Comparison of ENCODE assay signal across 8 mouse cellular contexts in genomic region chr6:117862899-117863620, GRCm38 (mm10). TPM values are rescaled to one million over a fixed set of nuclear protein-coding genes. Genes with fewer than 3 reads are reported as not detected.
DNase-seq lines count a peak whose midpoint lies in the region; ATAC-seq and TF ChIP-seq lines count a peak whose summit lies in the region.

No protein-coding gene starts in this region.

- H3K79me2 ChIP-seq in CH12.LX (replicated peaks; ENCODE audit: control insufficient read depth, extremely low read depth, insufficient read depth, poor library complexity, severe bottlenecking) = 0 out of 2 replicates have a peak, but pooled peaks cover 7% of the 10 kb centered on the region

- no peak for TF ChIP-seq RAD21 in CH12.LX (IDR thresholded peaks at IDR 0.05; ENCODE audit: low read depth, low read length)

- no peaks in the 10 kb centered on the region for H3K9me3 ChIP-seq in CH12.LX (replicated peaks; ENCODE audit: low read length)
- no peaks in the 10 kb centered on the region for H3K9me3 ChIP-seq in erythroblast, embryonic 14.5 days (ENCODE audit: control insufficient read depth, low read length)
- H3K9me3 ChIP-seq in heart, embryonic 16.5 days (replicated peaks; ENCODE audit: control insufficient read depth, low read length) = no peaks in the 10 kb centered on the region
- H3K9me3 ChIP-seq in liver, embryonic 16.5 days (replicated peaks; ENCODE audit: control insufficient read depth, low read length) = no peaks in the 10 kb centered on the region
- no peaks in the 10 kb centered on the region for H3K9me3 ChIP-seq in neural tube, embryonic 12.5 days

- TF ChIP-seq POLR2A in CH12.LX (IDR thresholded peaks at IDR 0.05; ENCODE audit: low read depth, low read length) = peak; percentile 69

- peak; percentile 81 for ATAC-seq in heart, embryonic 16.5 days (replicated peaks; ENCODE audit: extremely low read depth, insufficient read depth, low FRiP score)
- ATAC-seq in liver, embryonic 16.5 days (ENCODE audit: low read depth) = peak; percentile 84
- peak; percentile 86 for ATAC-seq in neural tube, embryonic 12.5 days (ENCODE audit: low FRiP score, low read depth)

- no peak for TF ChIP-seq EP300 in CH12.LX (IDR thresholded peaks at IDR 0.05; ENCODE audit: low read length)

- peak; percentile 81 for DNase-seq in CH12.LX (ENCODE audit: extremely low read depth)
- DNase-seq in brain, adult 2 months (ENCODE audit: low read depth, low spot score) = peak; percentile 94
- peak; percentile 66 to 77 for DNase-seq in kidney, postnatal 25 days
- DNase-seq in testis, postnatal 10 days (ENCODE audit: low spot score) = peak; percentile 67

- H3K4me3 ChIP-seq in CH12.LX (replicated peaks in 1 of 3; ENCODE audit: low read depth in 2 of 3, low read length in 2 of 3, poor library complexity in 1 of 3) = peak overlapping the region; percentile 84 to 97 (median 95)
- H3K4me3 ChIP-seq in erythroblast, embryonic 14.5 days (replicated peaks) = peak overlapping the region; percentile 68
- H3K4me3 ChIP-seq in heart, embryonic 16.5 days (ENCODE audit: low read length) = peak overlapping the region; percentile 76
- peak overlapping the region; percentile 77 for H3K4me3 ChIP-seq in liver, embryonic 16.5 days (ENCODE audit: low read depth, low read length)
- H3K4me3 ChIP-seq in neural tube, embryonic 12.5 days = peak overlapping the region; percentile 69

- TF ChIP-seq CTCF in CH12.LX (conservative IDR thresholded peaks at IDR 0.05 in 1 of 2, IDR thresholded peaks at IDR 0.05 in 1 of 2; ENCODE audit: low read depth in 2 of 2, low read length in 2 of 2) = no peak

- H3K27ac ChIP-seq in CH12.LX (ENCODE audit: insufficient read depth, low read depth) = peak overlapping the region; percentile 1; the same call in 1 of the 2 replicates
- H3K27ac ChIP-seq in heart, embryonic 16.5 days (ENCODE audit: low read length) = no peak overlapping the region
- peak overlapping the region; percentile 70 for H3K27ac ChIP-seq in liver, embryonic 16.5 days (ENCODE audit: low read length)
- H3K27ac ChIP-seq in neural tube, embryonic 12.5 days = no peak overlapping the region

- peak overlapping the region; percentile 96 for H3K4me2 ChIP-seq in CH12.LX (ENCODE audit: insufficient read depth, low read depth, poor library complexity, severe bottlenecking)
- H3K4me2 ChIP-seq in heart, embryonic 16.5 days (ENCODE audit: low read depth, low read length) = peak overlapping the region; percentile 96
- peak overlapping the region; percentile 99 for H3K4me2 ChIP-seq in liver, embryonic 16.5 days (ENCODE audit: low read depth, low read length)
- H3K4me2 ChIP-seq in neural tube, embryonic 12.5 days (replicated peaks) = peak overlapping the region; percentile 93

- H3K4me1 ChIP-seq in CH12.LX (ENCODE audit: control insufficient read depth in 1 of 2, insufficient read depth in 2 of 2) = peaks cover 0 to 10% of the 10 kb centered on the region in 2 experiments; a peak in 2 of 4 replicates
- H3K4me1 ChIP-seq in erythroblast, embryonic 14.5 days (ENCODE audit: control insufficient read depth) = peaks cover 27% of the 10 kb centered on the region
- no peaks in the 10 kb centered on the region for H3K4me1 ChIP-seq in heart, embryonic 16.5 days (ENCODE audit: control insufficient read depth, insufficient read depth, low read length)
- H3K4me1 ChIP-seq in liver, embryonic 16.5 days (ENCODE audit: control insufficient read depth, low read depth, low read length) = peaks cover 11% of the 10 kb centered on the region
- H3K4me1 ChIP-seq in neural tube, embryonic 12.5 days = peaks cover 5% of the 10 kb centered on the region

- peak overlapping the region; percentile 55 for H3K9ac ChIP-seq in CH12.LX (ENCODE audit: insufficient read depth, low read depth)
- peak overlapping the region; percentile 71 for H3K9ac ChIP-seq in heart, embryonic 16.5 days (ENCODE audit: low read length)
- peak overlapping the region; percentile 69 for H3K9ac ChIP-seq in liver, embryonic 16.5 days (ENCODE audit: low read depth, low read length)
- H3K9ac ChIP-seq in neural tube, embryonic 12.5 days = peak overlapping the region; percentile 52

- 3% methylated on average over 26 of the region's 26 CpGs for WGBS in heart, embryonic 16.5 days
- WGBS in liver, embryonic 16.5 days (ENCODE audit: insufficient replicate concordance) = 1% methylated on average over 26 of the region's 26 CpGs
- 3% methylated on average over 26 of the region's 26 CpGs for WGBS in neural tube, embryonic 12.5 days

- H3K27me3 ChIP-seq in CH12.LX (replicated peaks) = no peaks in the 10 kb centered on the region
- peaks cover 4% of the 10 kb centered on the region; the same call in 1 of the 2 replicates for H3K27me3 ChIP-seq in erythroblast, embryonic 14.5 days (ENCODE audit: control insufficient read depth)
- no peaks in the 10 kb centered on the region for H3K27me3 ChIP-seq in heart, embryonic 16.5 days (ENCODE audit: control insufficient read depth, insufficient read depth, low read length)
- H3K27me3 ChIP-seq in liver, embryonic 16.5 days (ENCODE audit: control insufficient read depth, insufficient read depth, low read depth, low read length) = no peaks in the 10 kb centered on the region
- H3K27me3 ChIP-seq in neural tube, embryonic 12.5 days (replicated peaks) = no peaks in the 10 kb centered on the region

- peaks cover 0 to 24% of the 10 kb centered on the region in 2 experiments for H3K36me3 ChIP-seq in CH12.LX (replicated peaks in 1 of 2; ENCODE audit: control insufficient read depth in 1 of 2, insufficient read depth in 1 of 2, low read length in 1 of 2)
- no peaks in the 10 kb centered on the region for H3K36me3 ChIP-seq in erythroblast, embryonic 14.5 days (ENCODE audit: control insufficient read depth)
- no peaks in the 10 kb centered on the region for H3K36me3 ChIP-seq in heart, embryonic 16.5 days (ENCODE audit: control insufficient read depth, insufficient read depth)
- no peaks in the 10 kb centered on the region for H3K36me3 ChIP-seq in liver, embryonic 16.5 days (ENCODE audit: control insufficient read depth, insufficient read depth)
- no peaks in the 10 kb centered on the region for H3K36me3 ChIP-seq in neural tube, embryonic 12.5 days

- in situ Hi-C loops in CH12.LX (cut with MboI; ENCODE audit: low pct_ligation_motif_present, low pct_unique_long_range_greater_than_20kb, low sequenced_read_pairs) = loop anchor here (10.0 kb wide), 1 partner anchor 52 kb away; no protein-coding TSS in a partner anchor

- dilution Hi-C loops in CH12.LX (cut with MboI; ENCODE audit: extremely low pct_ligation_motif_present, extremely low pct_unique_long_range_greater_than_20kb, low sequenced_read_pairs) = no loop called here

TF ChIP-seq in CH12.LX, 34 proteins besides CTCF, POLR2A, EP300 and RAD21 (continues in another document):
- TF ChIP-seq MYC (IDR thresholded peaks at IDR 0.05; ENCODE audit: low read depth, low read length) = peak; percentile 69
- TF ChIP-seq TCF12 (IDR thresholded peaks at IDR 0.05; ENCODE audit: low read depth, low read length) = peak; percentile 82
- TF ChIP-seq GABPA (IDR thresholded peaks at IDR 0.05; ENCODE audit: insufficient replicate concordance, low read depth, low read length) = peak; percentile 63; the same call in 1 of the 2 replicates
- no peak for TF ChIP-seq USF1 (IDR thresholded peaks at IDR 0.05; ENCODE audit: low read depth, low read length)
- peak; percentile 43; the same call in 1 of the 2 replicates for TF ChIP-seq NRF1 (IDR thresholded peaks at IDR 0.05; ENCODE audit: low read depth, low read length)
- peak; percentile 85 for TF ChIP-seq MXI1 (IDR thresholded peaks at IDR 0.05; ENCODE audit: low read depth, low read length)
- peak; percentile 94 for TF ChIP-seq KAT2A (IDR thresholded peaks at IDR 0.05; ENCODE audit: insufficient replicate concordance, low read length)
- TF ChIP-seq NELFE (IDR thresholded peaks at IDR 0.05; ENCODE audit: low read depth, low read length) = peak; percentile 70
- no peak for TF ChIP-seq E2F4 (IDR thresholded peaks at IDR 0.05; ENCODE audit: insufficient replicate concordance, low read depth, low read length)
- peak; percentile 50; the same call in 1 of the 2 replicates for TF ChIP-seq IRF4 (IDR thresholded peaks at IDR 0.05; ENCODE audit: low read depth, low read length)
- TF ChIP-seq MEF2A (IDR thresholded peaks at IDR 0.05; ENCODE audit: borderline replicate concordance, low read depth, low read length) = no peak
- no peak for TF ChIP-seq UBTF (IDR thresholded peaks at IDR 0.05; ENCODE audit: low read depth, low read length)
- TF ChIP-seq JUND (conservative IDR thresholded peaks at IDR 0.05; ENCODE audit: low read depth, low read length) = no peak
- TF ChIP-seq SIN3A (IDR thresholded peaks at IDR 0.05; ENCODE audit: low read length) = peak; percentile 54
- TF ChIP-seq ZKSCAN1 (IDR thresholded peaks at IDR 0.05; ENCODE audit: borderline replicate concordance, low read depth, low read length) = no peak

RNA-seq across cellular contexts. Expression of gene Zfp239, which starts 1.2 kb away (rescaled TPM):
- total RNA-seq in CH12.LX (2012; rRNA removed) (13.1 and 16.2 TPM in 2 replicates), CH12.LX (2014; rRNA removed) (19.6 and 20.4 TPM in 2 replicates)
- polyA plus RNA-seq in CH12.LX (2012; ENCODE audit: insufficient read length, low read depth) = 15.1 and 16.6 TPM in 2 replicates
- 0.03 and 0.04 TPM in 2 replicates for polyA plus RNA-seq in erythroblast, embryonic 14.5 days (2012)
- 2.0 and 3.0 TPM in 2 replicates for polyA plus RNA-seq in heart, embryonic 16.5 days (2015; fragmentation: Nextera tagmentation; extraction: Ambion mirVana)
- 1.7 and 2.3 TPM in 2 replicates for polyA plus RNA-seq in liver, embryonic 16.5 days (2015; fragmentation: Nextera tagmentation; extraction: Ambion mirVana)
- polyA plus RNA-seq in neural tube, embryonic 12.5 days (2016; fragmentation: Nextera tagmentation; extraction: Ambion mirVana) = 11.1 and 12.0 TPM in 2 replicates

RNA-seq across cellular contexts. Expression of gene Zfp637, which starts 22.1 kb away (rescaled TPM):
- total RNA-seq in CH12.LX (2012; rRNA removed) = 19.7 and 21.7 TPM in 2 replicates
- 18.7 and 21.3 TPM in 2 replicates for total RNA-seq in CH12.LX (2014; rRNA removed)
- 11.9 and 12.5 TPM in 2 replicates for polyA plus RNA-seq in CH12.LX (2012; ENCODE audit: insufficient read length, low read depth)
- 0.95 and 1.4 TPM in 2 replicates for polyA plus RNA-seq in erythroblast, embryonic 14.5 days (2012)
- polyA plus RNA-seq in heart, embryonic 16.5 days (2015; fragmentation: Nextera tagmentation; extraction: Ambion mirVana) = 66.9 and 68.9 TPM in 2 replicates
- polyA plus RNA-seq in liver, embryonic 16.5 days (2015; fragmentation: Nextera tagmentation; extraction: Ambion mirVana) = 28.9 and 30.6 TPM in 2 replicates
- 128 and 130 TPM in 2 replicates for polyA plus RNA-seq in neural tube, embryonic 12.5 days (2016; fragmentation: Nextera tagmentation; extraction: Ambion mirVana)

RNA-seq across cellular contexts. Expression of gene Hnrnpf, which starts 37.1 kb away (rescaled TPM):
- total RNA-seq in CH12.LX (2012; rRNA removed) (598 and 821 TPM in 2 replicates), CH12.LX (2014; rRNA removed) (1,196 and 1,374 TPM in 2 replicates)
- polyA plus RNA-seq in CH12.LX (2012; ENCODE audit: insufficient read length, low read depth) = 790 and 847 TPM in 2 replicates
- polyA plus RNA-seq in erythroblast, embryonic 14.5 days (2012) = 13.1 and 14.1 TPM in 2 replicates
- polyA plus RNA-seq in heart, embryonic 16.5 days (2015; fragmentation: Nextera tagmentation; extraction: Ambion mirVana) = 528 and 599 TPM in 2 replicates
- 420 and 472 TPM in 2 replicates for polyA plus RNA-seq in liver, embryonic 16.5 days (2015; fragmentation: Nextera tagmentation; extraction: Ambion mirVana)
- 463 and 469 TPM in 2 replicates for polyA plus RNA-seq in neural tube, embryonic 12.5 days (2016; fragmentation: Nextera tagmentation; extraction: Ambion mirVana)

Comparison
In these comparisons a context has a peak if more than half of its experiments do, and no peak if none do; other contexts are left out.
1. H3K27ac ChIP-seq: peak in CH12.LX (single experiment) and liver, embryonic 16.5 days (single experiment); none in heart, embryonic 16.5 days (single experiment) and neural tube, embryonic 12.5 days (single experiment).
2. RNA of gene Hnrnpf, which starts 37.1 kb away (polyA plus RNA-seq): 790 to 847 TPM in CH12.LX, 528 to 599 TPM in heart, embryonic 16.5 days, 463 to 469 TPM in neural tube, embryonic 12.5 days and 420 to 472 TPM in liver, embryonic 16.5 days; 13.1 to 14.1 TPM in erythroblast, embryonic 14.5 days; every median in the first group is over 10 times any median in the second.
3. Peak in every context shown above with its lines, with median percentiles within 50 percentile points of each other: DNase-seq, H3K4me2 ChIP-seq, H3K4me3 ChIP-seq, H3K9ac ChIP-seq and ATAC-seq.